Mouse (Mus musculus): ENCODE measurements around the gene Aspscr1. TPM values are rescaled to one million over a fixed set of nuclear protein-coding genes. Genes with fewer than 3 reads are reported as not detected.

Aspscr1 gene
- polyA plus RNA-seq (2012; rRNA removed), result 16.8 and 20.5 TPM in 2 replicates

DNA sequence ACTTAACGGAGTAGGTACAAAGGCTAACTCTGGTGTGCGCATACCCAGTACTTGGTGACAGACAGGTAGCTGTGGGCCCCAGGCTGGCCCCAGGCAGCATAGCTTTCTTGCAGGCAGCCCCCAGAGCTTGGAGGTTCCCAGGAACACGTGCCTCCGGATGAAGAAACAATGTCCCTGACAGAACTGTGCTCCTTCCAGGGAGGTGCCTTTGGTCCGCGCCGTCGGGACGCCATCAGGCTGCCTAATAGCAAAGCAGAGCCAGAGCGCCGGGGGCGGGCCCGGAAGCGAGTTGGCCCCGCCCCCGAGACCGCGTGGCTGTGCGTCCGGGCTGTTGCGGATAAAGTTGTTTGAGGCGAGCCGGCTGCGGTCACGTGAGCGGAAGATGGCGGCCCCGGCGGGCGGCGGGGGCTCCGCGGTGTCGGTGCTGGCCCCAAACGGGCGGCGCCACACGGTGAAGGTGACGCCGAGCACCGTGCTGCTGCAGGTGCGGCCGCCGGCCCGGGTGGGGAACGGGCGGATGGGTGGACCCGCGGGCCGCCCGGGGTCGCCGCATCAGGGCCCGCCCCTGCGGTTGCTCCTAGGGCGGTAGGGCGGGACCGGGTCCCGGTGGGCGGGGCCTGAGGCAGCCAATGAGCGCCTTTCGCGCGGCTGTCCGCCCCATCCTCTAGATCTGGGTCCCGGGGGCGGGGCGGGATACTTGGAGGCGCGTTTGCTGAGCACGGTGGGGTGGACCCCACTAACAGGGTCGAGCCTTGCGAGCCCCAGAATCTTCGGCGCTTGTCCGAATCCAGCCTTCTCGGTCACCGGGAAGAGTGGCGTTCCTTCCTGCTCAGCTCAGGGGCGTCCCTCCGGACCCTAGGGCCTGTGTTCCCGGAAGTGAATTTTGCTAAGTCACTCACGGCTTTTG lies at the start of gene Aspscr1:
Gene Aspscr1 (plus strand): TSS at position 287 of the 907 bp plus-strand sequence.

DNA sequence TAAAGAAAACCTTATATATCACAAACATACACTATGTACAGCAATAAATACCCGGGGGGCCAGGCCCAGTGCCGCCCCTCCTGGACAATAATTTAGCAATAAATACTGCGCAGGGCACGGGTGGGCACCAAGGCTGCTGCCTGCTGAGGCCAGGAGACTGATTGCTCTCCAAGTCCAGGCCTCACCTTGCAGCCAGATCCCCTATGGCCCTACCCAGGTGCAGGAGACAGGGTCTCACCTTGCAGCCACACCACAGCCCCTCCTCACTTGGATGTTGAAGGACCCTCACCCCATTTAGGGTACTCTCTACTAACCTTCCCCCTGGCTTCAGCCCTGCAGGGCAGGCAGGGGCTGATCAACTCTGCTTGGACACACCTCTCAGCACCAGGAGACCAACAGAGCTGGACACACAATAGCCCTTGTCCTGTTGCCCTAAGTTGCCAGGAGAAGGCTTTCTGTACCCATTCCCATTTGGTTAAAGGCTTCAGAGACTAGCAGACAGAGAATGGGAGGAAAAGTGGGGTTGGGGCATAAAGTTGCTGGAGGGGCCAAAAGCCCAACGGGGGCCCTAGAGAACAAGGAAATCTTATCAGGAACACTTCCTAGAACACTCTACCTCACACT lies 47.5 kb upstream of the Aspscr1 start, which contains the start of gene Sirt7:
Gene Sirt7 (minus strand): TSS at position 89 of the 624 bp plus-strand sequence.

DNA sequence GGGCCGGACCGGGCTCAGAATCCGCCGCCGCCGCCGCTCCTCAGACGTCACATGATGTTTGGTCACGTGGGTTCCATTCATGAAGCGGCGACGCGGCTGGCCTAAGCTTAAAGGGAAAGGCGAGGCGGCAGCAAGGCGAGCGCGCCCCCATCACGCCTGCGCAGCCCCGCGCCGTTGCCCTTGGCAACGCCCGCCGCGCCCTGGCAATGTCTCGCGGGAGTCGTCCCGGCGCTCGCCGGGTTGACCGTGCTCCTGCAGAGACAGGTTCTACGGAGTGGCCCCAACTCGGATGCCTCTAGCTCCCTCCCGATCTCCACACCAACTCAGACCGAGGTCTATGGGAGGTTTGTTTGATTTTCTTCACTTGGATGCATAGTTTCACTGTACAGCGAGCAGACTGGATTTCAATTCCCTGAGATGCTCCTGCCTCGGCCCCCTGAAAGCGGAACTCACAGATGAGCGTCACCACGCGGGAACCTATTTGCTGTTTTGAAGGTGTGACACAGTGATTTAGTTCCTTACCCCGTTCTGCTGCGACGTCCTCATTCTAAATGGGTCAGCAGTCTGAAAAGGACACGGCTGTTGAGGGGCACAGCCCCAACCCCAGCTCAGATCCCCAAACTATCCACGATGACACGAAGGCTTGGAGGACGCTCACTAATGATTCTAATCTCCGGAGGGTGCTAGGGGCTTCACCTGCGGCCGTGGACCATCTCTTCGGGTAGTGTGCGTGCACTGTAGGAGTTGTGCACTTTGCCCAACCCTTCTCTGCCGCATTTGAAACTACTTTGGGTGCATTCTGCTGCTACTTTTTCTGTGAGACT lies 39.0 kb upstream of the Aspscr1 start, which contains the start of gene Mafg:
Gene Mafg (minus strand): TSS at position 81 of the 824 bp plus-strand sequence.

DNA sequence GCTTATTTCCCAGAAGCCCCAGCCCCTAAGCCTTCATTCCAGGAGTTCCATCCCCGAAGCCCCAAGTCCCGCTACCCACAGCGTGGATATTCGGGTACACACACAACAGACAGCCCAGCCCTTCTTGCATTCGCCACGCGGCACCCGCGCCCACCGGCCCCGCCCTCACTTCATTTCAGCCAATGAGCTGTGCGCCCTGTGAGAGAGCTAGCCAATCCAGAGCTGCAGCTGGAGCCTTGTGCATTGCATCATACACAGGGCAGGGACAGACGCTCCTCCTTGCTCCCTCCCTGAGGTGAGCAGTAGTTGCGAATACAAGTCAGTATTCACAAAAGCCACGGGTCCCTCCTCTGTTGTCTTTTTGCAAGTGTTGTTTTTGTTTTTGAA lies 29.2 kb upstream of the Aspscr1 start, which contains the start of gene Pycr1:
Gene Pycr1 (minus strand): TSS at position 169 of the 387 bp plus-strand sequence.

DNA sequence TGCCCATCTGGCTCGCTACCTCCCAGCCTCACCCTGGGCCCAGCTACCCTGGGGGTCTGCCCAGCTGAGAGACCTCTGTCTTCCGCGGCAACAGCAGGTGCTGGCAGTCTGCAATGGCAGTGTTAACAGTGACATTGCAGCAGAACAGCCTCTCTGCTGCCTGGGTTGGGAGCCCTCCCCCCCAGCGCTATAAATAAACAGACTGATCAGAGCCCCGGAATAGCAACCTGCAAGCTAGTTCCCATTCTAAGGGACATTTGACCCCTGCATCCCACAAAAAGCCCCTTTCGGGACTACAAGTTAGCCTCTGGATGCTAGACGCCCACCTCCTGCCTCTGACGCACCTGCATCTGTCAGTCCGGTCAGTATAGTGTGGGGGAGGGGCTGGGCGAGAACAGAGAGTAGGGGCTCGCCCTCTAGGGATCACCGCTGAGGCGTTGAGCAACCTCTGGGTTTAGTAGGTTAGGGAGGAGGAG lies 24.7 kb upstream of the Aspscr1 start, which contains the start of gene Myadml2:
Gene Myadml2 (minus strand): TSS at position 158 of the 476 bp plus-strand sequence.

DNA sequence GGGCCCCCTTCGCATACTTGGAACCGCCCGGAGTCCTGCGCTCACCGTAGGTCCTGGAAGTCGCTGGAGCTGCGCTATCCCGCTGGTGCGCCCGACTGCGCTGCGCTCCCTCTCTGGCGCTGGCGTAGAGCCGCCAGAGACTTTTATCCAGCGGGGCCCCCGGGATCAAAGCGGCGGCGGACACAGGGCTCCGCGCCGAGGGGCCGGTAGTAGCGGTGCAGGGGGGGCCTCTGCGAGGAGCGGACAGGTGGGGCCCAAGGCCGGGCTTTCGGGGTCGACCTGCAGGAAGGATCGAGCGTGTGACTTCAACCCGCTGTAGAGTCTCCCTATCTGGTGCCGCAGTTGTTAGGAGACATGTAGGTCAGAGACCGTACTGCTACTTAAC lies 11.7 kb upstream of the Aspscr1 start, which contains the start of gene Notum:
Gene Notum (minus strand): TSS at position 100 of the 385 bp plus-strand sequence.

DNA sequence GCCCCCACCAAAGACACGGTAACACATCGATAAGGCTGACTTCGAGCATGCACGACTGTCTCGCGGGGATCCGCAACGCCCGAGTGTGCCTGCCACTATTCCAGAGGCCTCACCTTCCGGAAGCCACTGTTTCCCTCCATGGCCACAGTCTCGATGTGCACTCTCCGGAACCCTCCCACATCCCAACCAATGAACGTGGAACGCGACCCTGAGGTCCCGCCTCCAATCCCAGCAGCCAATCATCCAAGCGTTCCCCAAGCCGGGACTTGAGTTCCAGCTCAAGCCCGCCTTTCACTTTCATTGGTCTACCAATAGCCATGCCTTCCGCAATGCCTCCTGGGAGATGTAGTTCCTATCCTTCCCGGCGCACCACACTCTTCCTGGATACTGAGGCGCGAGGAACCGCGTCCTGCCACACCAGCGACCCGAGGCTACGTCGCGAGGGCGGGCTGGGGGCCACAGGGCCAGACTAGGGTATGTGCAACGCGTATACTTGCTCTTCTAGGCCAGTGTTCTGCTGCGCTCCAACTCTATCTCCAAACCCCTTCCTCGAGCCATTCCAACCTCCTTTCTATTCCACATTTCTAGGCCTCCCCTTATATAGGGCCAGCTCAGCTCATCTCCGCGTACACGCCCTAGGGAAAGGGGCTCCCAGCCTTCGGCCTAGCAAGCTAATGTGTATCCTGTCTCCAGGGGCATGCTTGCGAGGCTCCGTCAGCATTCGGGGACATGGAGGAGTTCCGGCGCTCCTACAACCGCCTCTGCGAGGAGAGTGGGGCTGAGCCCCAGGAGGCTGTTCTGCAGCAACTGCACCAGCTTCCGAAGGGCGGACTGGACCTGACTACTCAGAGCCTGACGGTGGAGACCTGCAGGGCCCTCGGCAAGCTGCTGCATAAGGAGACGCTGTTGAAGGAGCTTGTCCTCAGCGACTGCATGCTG lies 41.1 kb downstream of the Aspscr1 start, which contains the start of the genes Cenpx and Lrrc45:
Gene Cenpx (minus strand): TSS at position 159 of the 939 bp plus-strand sequence.
Gene Lrrc45 (plus strand): TSS at position 346 of the 939 bp plus-strand sequence.

DNA sequence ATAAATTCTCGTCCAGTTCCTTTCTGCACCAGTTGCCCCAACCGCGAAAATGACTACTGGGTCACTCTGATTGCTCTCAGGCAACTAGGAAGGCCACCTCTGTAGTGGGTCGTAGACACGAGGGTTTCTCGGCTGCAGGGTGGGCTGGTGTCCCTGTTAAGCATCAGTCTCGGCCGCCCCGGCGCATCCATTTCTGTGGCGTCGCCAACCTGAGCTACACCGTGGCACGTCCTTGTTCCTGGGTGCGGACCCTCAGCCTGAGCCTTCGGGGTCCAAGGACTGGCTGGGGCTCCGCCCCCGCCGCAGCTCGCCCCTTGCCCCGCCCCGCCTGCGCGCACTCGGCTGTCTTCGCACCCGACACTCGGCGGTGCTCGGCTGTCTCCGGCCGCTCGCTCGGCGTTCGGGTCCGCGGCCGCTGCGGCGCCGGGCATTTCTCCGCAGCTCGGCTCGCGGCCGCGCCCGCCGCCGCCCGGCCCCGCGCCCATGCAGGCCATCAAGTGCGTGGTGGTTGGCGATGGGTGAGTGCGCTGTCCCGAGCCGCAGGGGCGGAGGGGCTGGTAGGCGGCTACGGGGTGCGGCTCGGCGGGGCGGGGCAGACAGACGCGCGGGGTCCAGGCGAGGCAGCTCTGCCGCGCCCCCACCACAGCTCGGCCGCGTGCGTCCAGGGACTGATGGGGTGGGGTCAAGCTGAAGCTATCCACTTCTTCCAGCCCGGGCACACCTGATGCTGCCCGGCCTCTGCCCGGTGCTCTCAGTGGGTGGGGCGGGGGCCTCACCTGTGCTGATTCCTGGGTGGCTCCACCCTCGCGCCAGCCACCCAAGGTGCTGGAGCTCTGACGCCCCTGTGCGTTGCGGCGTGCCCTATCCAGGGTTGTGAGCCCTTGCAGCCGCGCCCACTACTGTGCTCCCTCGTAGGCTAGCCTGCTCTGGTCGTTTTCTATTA lies 48.6 kb downstream of the Aspscr1 start, which contains the start of gene Rac3:
Gene Rac3 (plus strand): TSS at position 347 of the 943 bp plus-strand sequence.

DNA sequence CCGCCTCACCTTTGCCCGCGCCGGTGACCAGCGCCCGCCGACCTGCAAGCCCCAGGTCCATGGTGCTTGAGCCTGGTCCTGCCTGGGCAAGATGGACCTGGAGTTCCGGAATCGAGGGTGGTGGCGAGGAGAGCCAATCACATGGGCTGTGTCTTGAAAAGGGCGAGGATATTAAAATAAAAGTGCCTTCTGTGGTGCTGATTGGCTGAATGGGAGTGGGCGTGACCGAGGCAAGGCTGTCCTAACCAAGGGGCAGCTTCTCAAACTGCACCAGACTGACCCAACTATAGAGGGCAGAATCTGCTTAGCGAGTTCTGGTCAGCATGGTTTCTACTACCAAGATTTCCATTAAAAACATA lies 54.4 kb downstream of the Aspscr1 start, which contains the start of gene Dcxr:
Gene Dcxr (minus strand): TSS at position 113 of the 359 bp plus-strand sequence.

DNA sequence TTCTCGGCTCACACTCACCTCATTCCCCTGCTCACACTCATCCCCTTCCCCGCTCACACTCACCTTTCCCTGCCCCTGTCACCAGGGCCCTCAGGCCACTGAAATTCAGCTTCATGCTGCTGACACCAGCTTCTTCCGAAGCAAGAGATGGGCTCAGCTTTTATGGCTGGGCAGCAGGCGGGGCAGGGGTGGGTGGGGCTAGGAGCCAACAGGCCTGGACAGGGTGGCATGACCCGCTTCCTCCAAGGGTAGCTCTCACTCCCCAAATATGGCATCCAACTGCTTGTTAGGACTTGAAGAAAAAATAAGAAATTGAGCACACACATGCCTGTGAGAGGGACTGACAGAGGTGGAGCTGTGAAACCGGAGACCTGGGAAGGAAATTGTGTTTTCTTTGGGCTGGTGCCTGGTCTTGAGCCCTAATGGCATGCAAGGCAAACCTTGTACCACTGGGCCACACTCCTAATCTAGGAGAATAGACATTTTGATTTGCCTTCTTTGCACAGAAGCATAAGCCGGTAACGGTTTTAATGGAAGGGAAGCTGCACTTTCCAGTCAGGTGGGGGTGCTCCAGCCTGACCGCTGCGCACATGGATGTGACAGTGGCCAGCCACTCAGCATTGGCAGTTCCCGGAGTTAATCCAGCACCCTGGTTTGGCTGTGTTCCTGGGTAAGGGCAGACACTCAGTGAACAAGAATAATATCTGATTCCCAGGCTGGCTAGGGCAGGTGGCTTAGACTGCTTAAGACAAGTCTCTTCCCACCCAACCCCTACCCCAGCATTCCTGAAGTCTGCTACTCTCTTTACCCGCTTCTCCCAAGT lies 59.3 kb downstream of the Aspscr1 start, which contains the start of gene Cbr2:
Gene Cbr2 (minus strand): TSS at position 257 of the 823 bp plus-strand sequence.

Other genes with a start within 250 kb of the Aspscr1 start
- 18.5 and 22.6 TPM in 2 replicates for gene Nploc4, start 235.3 kb upstream of the Aspscr1 start, polyA plus RNA-seq (2012; rRNA removed)
- 0.03 TPM in 1 of 2 replicates, not detected in the other for gene Tspan10, start 230.3 kb upstream of the Aspscr1 start, polyA plus RNA-seq (2012; rRNA removed)
- 0.22 and 0.25 TPM in 2 replicates for gene Pde6g, start 219.5 kb upstream of the Aspscr1 start, polyA plus RNA-seq (2012; rRNA removed)
- 4.2 and 5.3 TPM in 2 replicates for gene Oxld1, start 214.9 kb upstream of the Aspscr1 start, polyA plus RNA-seq (2012; rRNA removed)
- 15.5 and 17.7 TPM in 2 replicates for gene Ccdc137, start 214.9 kb upstream of the Aspscr1 start, polyA plus RNA-seq (2012; rRNA removed)
- 8.3 and 11.6 TPM in 2 replicates for gene Arl16, start 205.4 kb upstream of the Aspscr1 start, polyA plus RNA-seq (2012; rRNA removed)
- gene Mrpl12, start 188.4 kb upstream of the Aspscr1 start, polyA plus RNA-seq (2012; rRNA removed), result 77.5 and 86.5 TPM in 2 replicates
- 27.2 and 31.8 TPM in 2 replicates for gene Slc25a10, start 181.1 kb upstream of the Aspscr1 start, polyA plus RNA-seq (2012; rRNA removed)
- gene Gcgr, start 142.3 kb upstream of the Aspscr1 start, polyA plus RNA-seq (2012; rRNA removed), result 16.1 and 19.1 TPM in 2 replicates
- gene Mcrip1, start 123.2 kb upstream of the Aspscr1 start, polyA plus RNA-seq (2012; rRNA removed), result 25.4 and 28.5 TPM in 2 replicates
- gene Ppp1r27, start 121.8 kb upstream of the Aspscr1 start, polyA plus RNA-seq (2012; rRNA removed), result 0.14 TPM in 1 of 2 replicates, not detected in the other
- 239 and 240 TPM in 2 replicates for gene P4hb, start 99.7 kb upstream of the Aspscr1 start, polyA plus RNA-seq (2012; rRNA removed)
- gene Arhgdia, start 91.3 kb upstream of the Aspscr1 start, polyA plus RNA-seq (2012; rRNA removed), result 151 and 168 TPM in 2 replicates
- 112 and 119 TPM in 2 replicates for gene Alyref, start 74.6 kb upstream of the Aspscr1 start, polyA plus RNA-seq (2012; rRNA removed)
- gene Anapc11, start 74.6 kb upstream of the Aspscr1 start, polyA plus RNA-seq (2012; rRNA removed), result 49.9 and 56.0 TPM in 2 replicates
- 4.6 and 5.4 TPM in 2 replicates for gene Npb, start 64.5 kb upstream of the Aspscr1 start, polyA plus RNA-seq (2012; rRNA removed)
- gene Pcyt2, start 55.0 kb upstream of the Aspscr1 start, polyA plus RNA-seq (2012; rRNA removed), result 113 and 125 TPM in 2 replicates
- 27.4 and 30.1 TPM in 2 replicates for gene Sirt7, start 47.7 kb upstream of the Aspscr1 start, polyA plus RNA-seq (2012; rRNA removed)
- gene Mafg, start 39.4 kb upstream of the Aspscr1 start, polyA plus RNA-seq (2012; rRNA removed), result 25.1 and 29.7 TPM in 2 replicates
- 4.4 and 4.5 TPM in 2 replicates for gene Pycr1, start 29.2 kb upstream of the Aspscr1 start, polyA plus RNA-seq (2012; rRNA removed)
- 0.14 and 0.28 TPM in 2 replicates for gene Myadml2, start 24.8 kb upstream of the Aspscr1 start, polyA plus RNA-seq (2012; rRNA removed)
- gene Notum, start 11.8 kb upstream of the Aspscr1 start, polyA plus RNA-seq (2012; rRNA removed), result 0.22 and 0.43 TPM in 2 replicates
- 61.2 and 66.5 TPM in 2 replicates for gene Cenpx, start 40.8 kb downstream of the Aspscr1 start, polyA plus RNA-seq (2012; rRNA removed)
- gene Lrrc45, start 41.0 kb downstream of the Aspscr1 start, polyA plus RNA-seq (2012; rRNA removed), result 8.6 and 8.7 TPM in 2 replicates
- 1.3 and 1.4 TPM in 2 replicates for gene Rac3, start 48.5 kb downstream of the Aspscr1 start, polyA plus RNA-seq (2012; rRNA removed)
- gene Dcxr, start 54.3 kb downstream of the Aspscr1 start, polyA plus RNA-seq (2012; rRNA removed), result 9.4 and 10.1 TPM in 2 replicates
- gene Cbr2, start 59.1 kb downstream of the Aspscr1 start, polyA plus RNA-seq (2012; rRNA removed), result 0.16 TPM in 1 of 2 replicates, not detected in the other
- 2.8 and 3.7 TPM in 2 replicates for gene Hmga1b, start 89.8 kb downstream of the Aspscr1 start, polyA plus RNA-seq (2012; rRNA removed)
- 6.9 and 8.6 TPM in 2 replicates for gene Rfng, start 111.2 kb downstream of the Aspscr1 start, polyA plus RNA-seq (2012; rRNA removed)
- gene Gps1, start 111.3 kb downstream of the Aspscr1 start, polyA plus RNA-seq (2012; rRNA removed), result 61.2 and 70.7 TPM in 2 replicates
- gene Dus1l, start 123.4 kb downstream of the Aspscr1 start, polyA plus RNA-seq (2012; rRNA removed), result 30.8 and 33.4 TPM in 2 replicates
- gene Fasn, start 151.6 kb downstream of the Aspscr1 start, polyA plus RNA-seq (2012; rRNA removed), result 44.8 and 46.6 TPM in 2 replicates